Mouse (Mus musculus): ENCODE data around the gene Snrnp70. TPM values are rescaled to one million over a fixed set of nuclear protein-coding genes. Genes with fewer than 3 reads are reported as not detected.
A peak's percentile ranks its signal among the peaks of the same experiment; 100 is the strongest.
"Not testable (repeated sequence)": the region's sequence is repeated elsewhere in the genome, so short reads cannot be mapped to it uniquely, and the experiment has no call there.

The Snrnp70 gene
- polyA plus RNA-seq, 1 experiment: 515 TPM

DNA sequence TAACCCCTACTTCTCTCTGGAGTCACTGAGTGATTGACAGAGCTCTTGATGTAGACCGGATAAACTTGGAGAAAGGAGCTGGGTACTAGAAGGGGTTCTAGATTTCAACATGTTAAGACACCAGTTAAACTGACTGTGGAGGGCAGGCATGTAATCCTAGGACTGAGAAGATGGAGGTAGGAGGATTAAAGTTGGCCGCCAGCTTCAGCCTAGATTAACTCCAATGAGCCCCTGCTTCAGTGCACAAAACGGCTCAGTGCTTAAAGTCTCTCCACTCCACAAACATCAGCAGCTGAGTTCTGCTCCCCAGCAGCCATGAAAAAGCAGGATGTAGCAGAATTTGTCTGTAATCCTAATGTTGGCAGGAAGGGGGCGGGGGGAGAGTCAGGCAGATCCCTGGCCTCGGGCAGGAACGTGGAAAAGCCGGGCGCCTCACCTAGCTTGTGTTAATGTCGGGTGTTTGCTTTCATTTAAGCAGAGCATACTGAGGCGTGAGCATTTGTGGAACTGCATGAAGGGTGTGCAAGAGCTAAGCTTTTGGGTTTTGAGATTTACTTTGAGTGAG is 6.1 kb upstream of the Snrnp70 start:
- Histone ChIP-seq H3K4me3 (replicated peaks) (no peak overlapping the region), H3K9me3 (0 out of 2 replicates have a peak, but pooled peaks cover 3% of the 10 kb centered on the region), H3K36me3 (replicated peaks; ENCODE audit: low read length) (no peaks in the 10 kb centered on the region), H3K27me3 (replicated peaks) (peaks cover 34% of the 10 kb centered on the region), H3K4me1 (peaks cover 24% of the 10 kb centered on the region)
- TF ChIP-seq FLI1 (IDR thresholded peaks at IDR 0.05; ENCODE audit: low read length): no peak

DNA sequence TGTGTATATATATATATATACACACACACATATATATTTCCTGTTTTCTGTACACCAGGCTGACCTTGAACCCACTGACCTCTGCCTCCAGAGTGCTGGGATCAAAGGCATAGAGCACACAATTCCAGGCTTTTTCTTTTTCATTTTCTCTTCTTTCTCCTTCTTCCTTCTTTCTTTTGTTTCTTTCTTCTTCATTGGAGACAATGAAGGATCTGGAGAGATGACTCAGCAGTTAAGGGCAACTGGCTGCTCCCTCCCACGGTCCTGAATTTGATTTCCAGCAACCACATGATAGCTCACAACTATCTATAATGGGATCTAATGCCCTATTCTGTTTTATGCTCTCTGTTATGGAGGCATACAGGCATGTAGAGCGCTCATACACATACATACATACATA is 1.2 kb upstream of the Snrnp70 start:
- Histone ChIP-seq H3K36me3 (replicated peaks; ENCODE audit: low read length) (peaks cover 30% of the 10 kb centered on the region), H3K4me3 (replicated peaks) (no peak overlapping the region)

DNA sequence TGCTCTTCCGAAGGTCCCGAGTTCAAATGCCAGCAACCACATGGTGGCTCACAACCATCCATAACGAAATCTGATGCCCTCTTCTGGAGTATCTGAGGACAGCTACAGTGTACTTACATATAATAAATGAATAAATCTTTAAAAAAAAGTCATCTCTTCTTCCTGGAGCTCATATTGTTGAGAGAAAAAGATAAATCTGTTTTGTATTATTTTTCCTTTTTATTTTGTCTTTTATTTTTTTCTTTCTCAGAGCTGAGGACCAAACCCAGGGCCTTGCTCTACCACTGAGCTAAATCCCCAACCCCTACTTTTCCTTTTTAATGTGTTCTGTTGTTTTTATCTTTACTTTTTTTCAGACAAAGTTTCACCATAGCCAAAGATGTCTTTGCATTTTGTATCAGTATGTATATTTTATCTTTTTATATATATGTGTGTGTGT is 814 bp upstream of the Snrnp70 start:
- H3K4me1 ChIP-seq: peaks cover 37% of the 10 kb centered on the region
- H3K4me3 ChIP-seq (replicated peaks): peak overlapping the region; percentile 94
- not testable (repeated sequence) for H3K27me3 ChIP-seq (replicated peaks); H3K9me3 ChIP-seq
- peaks cover 34% of the 10 kb centered on the region for H3K36me3 ChIP-seq (replicated peaks; ENCODE audit: low read length)

More for the DNA sequence above, 1.2 kb upstream of the Snrnp70 start:
- TF ChIP-seq FLI1 (IDR thresholded peaks at IDR 0.05; ENCODE audit: low read length): no peak
- no peak for TF ChIP-seq GATA1 (IDR thresholded peaks at IDR 0.05; ENCODE audit: borderline replicate concordance, low read length)
- Histone ChIP-seq H3K27me3 (replicated peaks) (peaks cover 4% of the 10 kb centered on the region), H3K9me3 (no peaks in the 10 kb centered on the region), H3K4me1 (peaks cover 34% of the 10 kb centered on the region)

DNA sequence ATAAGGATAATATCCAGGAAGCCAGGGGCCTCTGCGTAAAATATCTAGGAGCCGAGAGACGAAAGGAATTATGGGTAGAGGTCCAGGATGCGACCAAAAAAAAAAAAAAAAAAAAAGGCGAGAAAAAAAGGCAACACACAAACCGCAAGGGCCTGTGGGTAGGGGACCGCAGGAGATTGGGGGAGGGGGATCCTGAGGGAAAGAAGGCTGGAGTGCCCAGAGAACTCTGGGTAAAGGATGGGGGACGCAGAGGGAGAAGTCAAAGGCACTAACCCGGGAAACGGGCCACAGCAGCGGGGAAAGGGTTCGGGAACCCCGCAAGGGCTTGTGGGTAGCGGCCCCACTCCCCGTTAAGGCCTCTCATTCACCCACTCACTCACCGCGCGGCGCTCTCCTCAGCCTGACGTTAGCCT is 407 bp downstream of the Snrnp70 start:
- H3K4me1 ChIP-seq: peaks cover 37% of the 10 kb centered on the region
- H3K27me3 ChIP-seq (replicated peaks): no peaks in the 10 kb centered on the region
- peak overlapping the region; percentile 94 for H3K4me3 ChIP-seq (replicated peaks)
- peaks cover 44% of the 10 kb centered on the region for H3K36me3 ChIP-seq (replicated peaks; ENCODE audit: low read length)
- no peaks in the 10 kb centered on the region for H3K9me3 ChIP-seq
- TF ChIP-seq FLI1 (IDR thresholded peaks at IDR 0.05; ENCODE audit: low read length) (no peak), GATA1 (IDR thresholded peaks at IDR 0.05; ENCODE audit: borderline replicate concordance, low read length) (no peak)

DNA sequence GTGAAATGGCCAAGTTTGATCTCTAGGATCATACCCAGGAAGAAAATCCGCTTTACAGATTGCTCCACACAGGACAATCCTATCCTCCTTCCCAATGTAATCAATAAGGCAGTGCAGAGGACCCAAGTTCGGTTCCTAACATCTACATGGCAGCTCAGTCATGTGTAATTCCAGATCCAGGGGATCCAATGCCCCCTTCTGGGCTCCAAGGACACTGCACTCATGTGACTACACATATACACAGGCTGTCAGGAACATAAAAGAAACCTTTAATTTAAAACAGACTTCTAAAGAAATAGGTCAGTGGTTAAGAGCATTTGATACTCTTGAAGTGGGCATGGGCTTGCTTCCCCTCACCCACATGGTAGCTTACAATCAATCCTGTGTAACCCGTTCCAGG is 9.5 kb downstream of the Snrnp70 start:
- no peak for TF ChIP-seq GATA1 (IDR thresholded peaks at IDR 0.05; ENCODE audit: borderline replicate concordance, low read length)
- no peak for TF ChIP-seq FLI1 (IDR thresholded peaks at IDR 0.05; ENCODE audit: low read length)
- Histone ChIP-seq H3K9me3 (no peaks in the 10 kb centered on the region), H3K4me3 (replicated peaks) (no peak overlapping the region), H3K36me3 (replicated peaks; ENCODE audit: low read length) (peaks cover 98% of the 10 kb centered on the region), H3K27me3 (replicated peaks) (no peaks in the 10 kb centered on the region), H3K4me1 (peaks cover 12% of the 10 kb centered on the region)

DNA sequence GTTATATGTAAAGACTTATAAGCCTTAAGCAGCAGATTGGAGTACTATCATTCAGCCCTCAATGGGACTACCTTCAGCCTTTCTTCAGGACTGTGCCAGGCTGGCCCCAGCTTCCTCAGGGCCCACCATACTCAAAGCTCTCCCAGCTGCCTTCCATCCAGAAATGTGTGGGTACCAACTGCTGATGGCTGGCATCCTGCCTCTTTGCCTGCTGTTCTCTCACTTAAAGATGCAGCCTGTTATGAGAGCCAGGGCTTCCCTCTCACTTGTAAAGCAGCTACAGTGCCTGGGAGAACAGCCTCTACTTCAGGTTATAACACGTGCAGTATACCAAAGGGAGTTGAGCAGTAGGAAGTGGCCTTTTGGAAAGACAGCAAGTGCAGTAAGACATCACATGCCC is 19.5 kb downstream of the Snrnp70 start:
- no peak for TF ChIP-seq FLI1 (IDR thresholded peaks at IDR 0.05; ENCODE audit: low read length)
- TF ChIP-seq GATA1 (IDR thresholded peaks at IDR 0.05; ENCODE audit: borderline replicate concordance, low read length): no peak
- no peaks in the 10 kb centered on the region for H3K9me3 ChIP-seq
- H3K27me3 ChIP-seq (replicated peaks): no peaks in the 10 kb centered on the region
- peaks cover 92% of the 10 kb centered on the region for H3K36me3 ChIP-seq (replicated peaks; ENCODE audit: low read length)
- peak overlapping the region; percentile 10 for H3K4me3 ChIP-seq (replicated peaks)
- H3K4me1 ChIP-seq: peaks cover 59% of the 10 kb centered on the region

DNA sequence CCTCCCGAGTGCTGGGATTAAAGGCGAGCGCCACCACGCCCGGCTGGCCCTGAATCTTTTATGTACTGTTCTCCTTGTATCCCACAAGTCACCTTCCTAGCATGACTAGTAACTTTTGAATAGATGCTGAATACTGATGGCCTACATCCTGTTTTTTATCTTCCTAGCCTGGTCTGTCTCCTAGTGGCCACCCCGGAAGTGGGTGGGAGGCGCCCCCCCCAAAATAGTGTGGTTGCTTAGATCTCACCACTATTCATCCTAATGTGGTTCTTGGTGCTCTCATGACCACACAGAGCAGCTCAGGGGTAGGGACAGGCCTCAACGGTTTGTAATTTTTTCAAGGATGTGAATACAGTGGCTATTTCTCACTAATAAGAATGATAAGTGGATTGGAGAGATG is 20.9 kb downstream of the Snrnp70 start:
- peaks cover 79% of the 10 kb centered on the region for H3K36me3 ChIP-seq (replicated peaks; ENCODE audit: low read length)
- no peaks in the 10 kb centered on the region for H3K9me3 ChIP-seq
- TF ChIP-seq FLI1 (IDR thresholded peaks at IDR 0.05; ENCODE audit: low read length) (no peak), GATA1 (IDR thresholded peaks at IDR 0.05; ENCODE audit: borderline replicate concordance, low read length) (no peak)
- H3K4me1 ChIP-seq: peaks cover 61% of the 10 kb centered on the region
- no peak overlapping the region for H3K4me3 ChIP-seq (replicated peaks)
- H3K27me3 ChIP-seq (replicated peaks): peaks cover 9% of the 10 kb centered on the region

DNA sequence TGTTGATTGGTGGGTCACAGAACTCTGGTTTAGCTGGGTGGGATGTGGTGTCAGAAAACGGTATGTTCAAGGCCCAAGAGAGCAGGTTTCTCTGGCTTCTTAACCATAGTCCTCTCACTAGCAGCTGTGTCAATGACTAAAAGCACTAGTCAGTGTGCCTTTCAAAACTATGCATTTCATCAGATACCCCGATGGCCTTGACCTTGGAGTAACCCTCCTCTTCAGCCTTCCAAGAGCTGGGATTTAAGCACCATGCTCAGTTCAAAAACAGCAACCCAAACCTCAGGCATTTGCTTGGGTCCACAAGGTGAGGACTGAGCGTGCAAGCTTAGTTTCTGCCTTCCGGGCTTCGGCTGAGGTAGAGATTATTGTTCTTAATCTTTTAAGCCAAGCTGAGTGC is 23.2 kb downstream of the Snrnp70 start:
- H3K36me3 ChIP-seq (replicated peaks; ENCODE audit: low read length): peaks cover 57% of the 10 kb centered on the region

DNA sequence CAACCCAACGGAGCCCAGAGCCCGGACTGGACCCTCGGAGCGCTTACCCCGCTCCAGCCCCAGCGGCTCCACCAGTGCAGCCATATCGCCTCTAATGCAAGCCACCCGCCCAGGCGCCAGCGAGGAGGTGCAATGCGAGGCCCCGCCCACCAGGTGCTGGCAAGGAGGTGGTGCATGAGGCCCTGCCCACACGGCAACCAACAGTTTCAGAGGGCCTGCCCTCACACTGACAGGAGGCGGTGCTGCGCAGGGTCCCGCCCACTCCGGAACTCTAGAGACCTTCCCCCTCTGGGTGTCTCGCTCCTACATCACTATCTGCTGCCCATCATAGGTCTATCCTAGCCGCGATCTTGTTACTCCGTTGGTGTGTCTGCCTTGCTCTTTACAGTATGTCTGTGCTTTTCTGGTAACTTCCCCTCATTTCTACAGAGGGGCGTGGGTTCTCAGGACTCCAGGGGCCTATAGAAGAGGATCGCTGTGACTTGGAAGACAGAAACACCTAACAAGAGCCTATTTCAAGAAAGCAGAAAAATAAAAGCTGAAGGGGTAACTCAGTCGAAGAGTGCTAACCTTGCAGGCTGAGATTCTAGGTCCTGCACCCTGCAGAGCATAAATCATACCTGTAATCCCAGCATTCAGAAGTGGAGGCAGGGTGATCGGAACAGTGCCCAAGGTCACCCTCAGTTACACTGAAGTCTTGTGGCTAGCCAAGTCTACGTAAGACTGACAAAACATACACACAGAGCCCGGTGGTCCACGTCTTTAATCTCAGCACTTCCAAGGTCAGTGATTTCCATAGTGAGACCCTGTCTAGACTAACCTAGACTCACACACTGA is 24.8 kb downstream of the Snrnp70 start, which contains the start of gene Lin7b:
Gene Lin7b (minus strand): TSS at position 109 of the 837 bp plus-strand sequence.
- Histone ChIP-seq H3K36me3 (replicated peaks; ENCODE audit: low read length) (peaks cover 40% of the 10 kb centered on the region), H3K4me3 (replicated peaks) (peak within 1 kb of the TSS; percentile 92), H3K4me1 (peaks cover 66% of the 10 kb centered on the region), H3K9me3 (no peaks in the 10 kb centered on the region), H3K27me3 (replicated peaks) (peaks cover 40% of the 10 kb centered on the region)
- TF ChIP-seq FLI1 (IDR thresholded peaks at IDR 0.05; ENCODE audit: low read length) (no peak), GATA1 (IDR thresholded peaks at IDR 0.05; ENCODE audit: borderline replicate concordance, low read length) (no peak)

More for the DNA sequence above, 23.2 kb downstream of the Snrnp70 start:
- Histone ChIP-seq H3K4me3 (replicated peaks) (no peak overlapping the region), H3K4me1 (peaks cover 68% of the 10 kb centered on the region), H3K9me3 (no peaks in the 10 kb centered on the region), H3K27me3 (replicated peaks) (peaks cover 29% of the 10 kb centered on the region)
- no peak for TF ChIP-seq GATA1 (IDR thresholded peaks at IDR 0.05; ENCODE audit: borderline replicate concordance, low read length)
- no peak for TF ChIP-seq FLI1 (IDR thresholded peaks at IDR 0.05; ENCODE audit: low read length)

DNA sequence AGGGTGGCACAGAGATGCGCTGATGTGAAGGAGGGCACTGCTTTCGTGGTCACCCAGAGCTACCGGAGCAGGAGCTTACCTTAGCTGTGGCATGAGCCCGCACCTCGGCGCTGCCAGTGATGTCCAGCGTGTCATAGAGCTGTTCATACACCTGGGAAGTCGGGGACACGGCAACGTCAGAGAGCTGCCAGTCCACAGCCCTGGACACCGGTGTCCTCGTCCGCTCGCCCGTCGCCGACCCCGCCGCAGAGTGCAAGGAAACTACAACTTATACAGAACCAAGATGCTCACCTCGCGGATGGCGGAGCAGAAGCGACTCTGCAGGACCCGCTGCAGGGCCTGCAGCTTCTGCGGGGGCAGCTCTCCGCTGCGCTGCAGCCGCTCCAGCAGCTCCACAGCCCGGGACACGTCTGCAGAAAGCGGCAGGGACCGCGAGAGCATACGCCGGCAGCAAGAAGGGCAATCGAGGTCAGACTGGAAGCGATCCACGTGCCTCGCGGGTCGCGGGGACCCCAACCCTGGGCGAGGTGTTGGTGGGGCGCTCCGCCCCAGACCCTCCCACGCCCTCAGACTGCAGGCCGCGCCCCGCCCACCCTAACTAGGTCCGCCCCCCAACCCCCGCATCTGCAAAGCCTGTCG is 25.6 kb downstream of the Snrnp70 start:
- H3K27me3 ChIP-seq (replicated peaks): peaks cover 47% of the 10 kb centered on the region
- H3K9me3 ChIP-seq: no peaks in the 10 kb centered on the region
- peak overlapping the region; percentile 92 for H3K4me3 ChIP-seq (replicated peaks)
- H3K4me1 ChIP-seq: peaks cover 58% of the 10 kb centered on the region
- H3K36me3 ChIP-seq (replicated peaks; ENCODE audit: low read length): peaks cover 34% of the 10 kb centered on the region
- TF ChIP-seq FLI1 (IDR thresholded peaks at IDR 0.05; ENCODE audit: low read length) (no peak), GATA1 (IDR thresholded peaks at IDR 0.05; ENCODE audit: borderline replicate concordance, low read length) (no peak)
